19 mouse cellular contexts compared by ENCODE assay signal in the genomic region with DNA sequence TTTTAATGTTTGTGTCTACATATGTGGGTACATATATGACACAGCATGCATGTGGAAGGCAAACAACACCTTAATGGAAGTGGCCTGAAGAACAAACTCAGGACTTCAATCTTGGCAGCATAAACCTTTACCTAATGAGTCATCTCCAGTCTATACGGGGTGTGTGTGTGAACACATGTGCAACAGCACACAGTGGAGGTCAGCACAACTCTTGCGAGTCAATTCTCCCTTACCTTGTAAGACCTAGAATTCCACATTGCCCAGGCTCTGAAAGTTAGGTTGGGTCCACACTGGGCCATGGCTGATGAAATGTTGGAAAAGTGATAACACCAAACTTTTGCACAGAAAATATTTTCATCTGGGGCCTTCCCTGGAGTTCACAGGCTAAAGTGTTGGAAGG. TPM values are rescaled to one million over a fixed set of nuclear protein-coding genes. Genes with fewer than 3 reads are reported as not detected.
"Had no signal": no experiment of that assay in that cellular context is flagged by ENCODE, and none has a peak within 500 bp of the region (broad histone marks: within the 10 kb centered on the region; RNA-seq: fewer than 3 reads in every experiment).

No protein-coding gene starts in this region.

- H3K27me3 ChIP-seq: limb, embryonic 13.5 days; lung, embryonic 15.5 days had no signal

- H3K9me3 ChIP-seq: limb, embryonic 10.5 days; lung, embryonic 15.5 days had no signal

- H3K4me3 ChIP-seq: layer of hippocampus, adult 2 months; limb, embryonic 10.5 days; limb, embryonic 13.5 days; lung, embryonic 15.5 days had no signal

- ATAC-seq: intestine, postnatal 0 days had no signal

- H3K4me1 ChIP-seq: limb, embryonic 10.5 days; limb, embryonic 13.5 days; lung, embryonic 15.5 days had no signal

- H3K27ac ChIP-seq: kidney, postnatal 0 days; layer of hippocampus, adult 2 months; limb, embryonic 10.5 days; limb, embryonic 13.5 days; lung, embryonic 15.5 days had no signal

- H3K4me2 ChIP-seq: limb, embryonic 13.5 days; lung, embryonic 15.5 days; midbrain, embryonic 11.5 days had no signal

- DNase-seq: kidney, adult 2 months; kidney, postnatal 25 days; layer of hippocampus, adult 9-11 months; lung, adult 18-20 months; lung, postnatal 10 days; lung, postnatal 36 days; midbrain, embryonic 14.5 days; thymus, adult 2 months; thymus, postnatal 25 days had no signal

- H3K9ac ChIP-seq: limb, embryonic 13.5 days; lung, embryonic 15.5 days had no signal

RNA-seq across cellular contexts. Expression of a gene that starts 12.3 kb away (rescaled TPM):
- total RNA-seq: liver, adult 2 months; megakaryocyte progenitor cell, adult 5-6 weeks; megakaryocyte-erythroid progenitor cell, adult 5-6 weeks had no signal

RNA-seq across cellular contexts. Expression of a gene that starts 33.1 kb away (rescaled TPM):
- total RNA-seq: megakaryocyte progenitor cell, adult 5-6 weeks had no signal
